Comparison of ENCODE assay signal across 11 mouse cellular contexts in the genomic region with DNA sequence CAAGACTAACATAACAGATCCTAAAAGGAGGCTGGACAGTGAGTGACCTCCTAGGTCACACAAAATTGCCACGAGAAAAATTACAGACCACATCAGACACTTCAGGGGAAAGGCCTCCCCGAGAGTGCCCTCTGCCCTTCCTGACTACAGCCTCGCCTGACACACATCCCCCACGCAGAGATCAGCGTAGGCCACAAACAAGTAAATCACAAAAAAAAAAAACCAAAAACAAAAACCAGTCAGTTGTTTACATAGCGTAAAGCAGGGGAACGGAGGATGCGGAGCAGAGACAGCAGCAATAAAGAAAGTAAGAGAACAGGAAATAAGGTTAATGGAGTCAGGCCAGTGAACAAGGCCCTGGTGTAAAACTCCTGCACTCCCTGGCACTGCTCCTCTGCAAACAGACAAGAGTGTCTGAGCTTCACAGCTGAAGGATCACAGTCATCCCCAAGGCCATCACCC. TPM values are rescaled to one million over a fixed set of nuclear protein-coding genes. Genes with fewer than 3 reads are reported as not detected.
DNase-seq lines count a peak whose midpoint lies in the region; TF ChIP-seq lines count a peak whose summit lies in the region.
"Had no signal": no experiment of that assay in that cellular context is flagged by ENCODE, and none has a peak within 500 bp of the region (broad histone marks: within the 10 kb centered on the region; RNA-seq: fewer than 3 reads in every experiment).

No protein-coding gene starts in this region.

- peak overlapping the region; percentile 70 for H3K27ac ChIP-seq in spleen, adult 2 months (ENCODE audit: insufficient read depth, low read length)
- H3K27ac ChIP-seq: lung, embryonic 15.5 days; neural tube, embryonic 12.5 days had no signal

- no peaks in the 10 kb centered on the region for H3K36me3 ChIP-seq in spleen, adult 2 months (ENCODE audit: control insufficient read depth, insufficient read depth, low read length)
- H3K36me3 ChIP-seq: lung, embryonic 15.5 days; neural tube, embryonic 12.5 days had no signal

- WGBS in spleen, adult 2 months: 60% methylated on average over 8 of the region's 8 CpGs

- no peaks in the 10 kb centered on the region for H3K27me3 ChIP-seq in spleen, adult 2 months (ENCODE audit: control insufficient read depth, insufficient read depth, low read length)
- H3K27me3 ChIP-seq: lung, embryonic 15.5 days; neural tube, embryonic 12.5 days had no signal

- TF ChIP-seq CTCF in spleen, adult 2 months (IDR thresholded peaks at IDR 0.05; ENCODE audit: extremely low read depth, insufficient read depth, insufficient read length, insufficient replicate concordance): no peak

- TF ChIP-seq POLR2A in spleen, adult 2 months (IDR thresholded peaks at IDR 0.05; ENCODE audit: low read depth, low read length): no peak

- H3K4me1 ChIP-seq in spleen, adult 2 months (ENCODE audit: control insufficient read depth, insufficient read depth, insufficient read length): peaks cover 4% of the 10 kb centered on the region; the same call in 1 of the 2 replicates
- H3K4me1 ChIP-seq: neural tube, embryonic 12.5 days had no signal

- no peak overlapping the region for H3K4me3 ChIP-seq in spleen, adult 2 months (ENCODE audit: extremely low read depth, insufficient read depth, insufficient read length)
- H3K4me3 ChIP-seq: lung, embryonic 15.5 days; neural tube, embryonic 12.5 days had no signal

- DNase-seq in spleen, adult 2 months (ENCODE audit: low read depth in 1 of 2, low spot score in 2 of 2): no peak
- DNase-seq in spleen, adult 18-20 months: no peak
- peak; percentile 74 for DNase-seq in induced T-regulatory cell, adult 2 months (ENCODE audit: low read depth)
- peak; percentile 78 for DNase-seq in kidney, postnatal 10 days
- no peak for DNase-seq in frontal cortex, postnatal 36 days (ENCODE audit: low spot score in 2 of 2)
- no peak for DNase-seq in urinary bladder, postnatal 36 days (ENCODE audit: low spot score in 2 of 2)
- no peak for DNase-seq in retina, embryonic 14.5 days (ENCODE audit: low spot score)
- DNase-seq: heart, postnatal 4 days; thymus, postnatal 4 days had no signal

RNA-seq across cellular contexts. Expression of a gene that starts 18.6 kb away (rescaled TPM):
- 24.6 and 31.2 TPM in 2 replicates for polyA plus RNA-seq in spleen, adult 2 months (2012; rRNA removed)

RNA-seq across cellular contexts. Expression of a gene that starts 27.8 kb away (rescaled TPM):
- 221 and 393 TPM in 2 replicates for polyA plus RNA-seq in spleen, adult 2 months (2012; rRNA removed)

RNA-seq across cellular contexts. Expression of a gene that starts 32.5 kb away (rescaled TPM):
- polyA plus RNA-seq in spleen, adult 2 months (2012; rRNA removed): 42.0 and 63.2 TPM in 2 replicates

RNA-seq across cellular contexts. Expression of a gene that starts 38.3 kb away (rescaled TPM):
- polyA plus RNA-seq in spleen, adult 2 months (2012; rRNA removed): 92.7 and 117 TPM in 2 replicates

Comparison
In these comparisons a context has a peak if more than half of its experiments do, and no peak if none do; other contexts are left out.
1. DNase-seq: peak in induced T-regulatory cell, adult 2 months (single experiment) and kidney, postnatal 10 days (single experiment); none in spleen, adult 2 months (0 of 2), spleen, adult 18-20 months (0 of 2), frontal cortex, postnatal 36 days (0 of 2), urinary bladder, postnatal 36 days (0 of 2) and retina, embryonic 14.5 days (single experiment).